Mouse (Mus musculus): ENCODE measurements at regions not wholly inside any gene's neighbourhood (a gene's known extent, or its start where the extent isn't known, plus 50 kb on each side); places are given as distances from the start of the nearest gene placed in this dataset.

DNA sequence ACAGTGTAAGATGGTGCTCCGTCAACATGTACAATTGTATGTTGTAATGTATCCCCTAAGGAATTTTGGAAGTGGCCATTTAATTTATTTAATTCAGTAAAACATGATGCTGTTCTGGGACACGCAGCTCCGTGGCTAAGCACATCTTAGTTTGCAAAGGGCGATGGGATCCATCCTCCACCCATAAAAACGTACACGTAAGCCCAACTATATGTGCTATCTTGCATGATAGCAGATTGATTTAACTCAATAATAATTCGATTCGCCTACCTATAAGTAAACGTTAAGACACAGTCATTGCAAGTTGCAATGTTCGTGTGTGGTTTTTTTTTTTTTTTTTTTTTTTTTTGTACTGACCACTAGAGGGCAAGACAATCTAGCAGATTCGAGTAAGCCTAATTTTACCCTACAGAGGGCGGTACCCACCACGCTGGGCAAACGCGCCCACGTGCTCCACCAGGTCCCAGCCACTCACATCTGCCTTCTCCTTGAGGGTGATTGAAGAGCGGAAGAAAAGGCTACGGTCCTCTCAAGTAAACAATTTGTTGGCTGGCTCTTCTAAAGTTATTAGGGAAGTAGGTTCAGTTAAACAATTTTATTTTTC is 240.8 kb upstream of the Lrig3 start:
- peak; percentile 20 to 21 for DNase-seq (ENCODE audit: low spot score in 2 of 2)

GRCm38 (mm10) chr10:125725681-125726139 is 240.3 kb upstream of the Lrig3 start:
- DNase-seq (ENCODE audit: low spot score in 2 of 2), result no peak

DNA sequence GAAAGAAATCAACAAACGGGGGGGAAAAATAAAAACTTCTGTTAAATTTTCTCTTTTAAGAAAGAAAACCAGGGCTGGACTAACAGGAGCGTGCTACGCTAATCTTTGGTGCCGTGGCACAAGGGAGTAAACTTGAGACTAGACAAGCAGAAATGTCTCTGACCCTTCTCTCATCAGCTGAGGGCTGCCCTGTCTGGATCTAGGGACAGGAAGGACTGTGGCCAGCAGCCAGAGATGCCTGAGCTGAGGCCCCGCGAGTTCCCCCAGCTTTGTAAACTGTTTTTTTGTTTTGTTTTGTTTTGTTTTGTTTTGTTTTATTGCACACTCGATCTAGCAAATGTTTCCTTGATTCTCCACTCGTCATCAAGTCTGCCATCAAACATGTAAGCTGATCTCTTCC is 239.4 kb upstream of the Lrig3 start:
- DNase-seq (ENCODE audit: low spot score in 2 of 2), result no peak

- DNase-seq (ENCODE audit: low spot score in 2 of 2), result no peak
These were observed 230.0 kb upstream of the Lrig3 start for GRCm38 (mm10) chr10:125735744-125736494.

DNA sequence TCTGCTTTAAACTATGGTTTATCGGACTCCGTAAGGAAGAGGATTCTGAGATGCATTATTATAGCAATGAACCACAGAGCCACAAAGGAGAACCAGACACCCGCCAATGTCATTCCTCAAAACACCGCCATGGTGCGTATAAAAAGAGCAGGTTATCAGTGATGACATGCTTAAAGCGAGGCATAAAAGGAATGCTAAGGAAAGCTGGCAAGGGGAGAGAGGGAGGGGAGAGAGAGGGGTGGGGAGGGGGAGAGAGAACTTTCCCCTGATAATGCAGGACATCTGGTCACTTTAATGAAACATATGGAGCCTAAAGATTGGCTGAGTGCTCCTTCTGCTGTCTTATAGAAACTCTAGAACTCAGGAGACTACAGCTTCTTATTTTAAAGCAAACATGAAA is 222.8 kb upstream of the Lrig3 start:
- DNase-seq (ENCODE audit: low spot score in 2 of 2), result no peak

- DNase-seq (ENCODE audit: low spot score in 2 of 2), result no peak
These were observed 216.9 kb upstream of the Lrig3 start for GRCm38 (mm10) chr10:125749031-125749585.

- DNase-seq (ENCODE audit: low spot score in 2 of 2), result no peak
These were observed 213.3 kb upstream of the Lrig3 start for GRCm38 (mm10) chr10:125752506-125753218.

- no peak for DNase-seq (ENCODE audit: low spot score in 2 of 2)
These were observed 206.8 kb upstream of the Lrig3 start for GRCm38 (mm10) chr10:125759171-125759570.

- DNase-seq (ENCODE audit: low spot score in 2 of 2), result no peak
These were observed 203.4 kb upstream of the Lrig3 start for GRCm38 (mm10) chr10:125762367-125763068.

- peak in 1 of 2 experiments; percentile 5 for DNase-seq (ENCODE audit: low spot score in 2 of 2)
These were observed 201.4 kb upstream of the Lrig3 start for GRCm38 (mm10) chr10:125764402-125765102.

DNA sequence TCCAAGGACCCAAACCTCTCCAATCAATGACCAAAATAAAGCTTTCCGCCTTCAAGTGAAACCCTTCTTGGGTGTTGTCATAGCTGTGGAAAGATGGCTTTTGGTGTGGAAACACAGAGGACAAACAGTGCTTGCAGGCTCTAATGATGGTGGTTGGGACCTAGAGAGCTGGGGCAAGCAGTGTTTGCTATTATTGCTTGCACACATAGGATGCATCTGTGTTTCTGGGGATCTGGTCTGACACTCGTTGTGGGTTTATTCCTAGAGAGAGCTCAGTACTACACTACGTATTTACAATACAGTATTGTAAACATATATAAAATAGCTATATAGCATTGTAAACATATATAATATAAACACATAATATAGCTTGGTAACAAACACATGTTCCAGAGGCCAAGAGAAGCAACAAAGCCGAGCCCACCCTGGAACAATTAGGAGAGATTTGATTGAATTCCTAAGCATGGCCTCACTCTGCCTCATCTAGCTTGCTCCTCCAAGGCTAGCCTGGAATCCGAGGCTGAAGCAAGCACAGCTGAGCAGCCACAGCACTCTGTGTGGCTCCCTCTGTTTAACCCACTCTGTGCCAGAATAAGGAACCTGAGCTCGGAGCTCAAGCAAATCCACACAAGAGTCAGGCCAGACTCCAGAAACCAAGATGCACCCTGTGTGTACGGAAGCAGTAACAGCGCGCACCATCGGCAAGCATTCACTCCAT is 200.7 kb upstream of the Lrig3 start:
- DNase-seq (ENCODE audit: low spot score in 2 of 2), result no peak

GRCm38 (mm10) chr10:125768281-125768680 is 197.7 kb upstream of the Lrig3 start:
- DNase-seq (ENCODE audit: low spot score in 2 of 2), result no peak

DNA sequence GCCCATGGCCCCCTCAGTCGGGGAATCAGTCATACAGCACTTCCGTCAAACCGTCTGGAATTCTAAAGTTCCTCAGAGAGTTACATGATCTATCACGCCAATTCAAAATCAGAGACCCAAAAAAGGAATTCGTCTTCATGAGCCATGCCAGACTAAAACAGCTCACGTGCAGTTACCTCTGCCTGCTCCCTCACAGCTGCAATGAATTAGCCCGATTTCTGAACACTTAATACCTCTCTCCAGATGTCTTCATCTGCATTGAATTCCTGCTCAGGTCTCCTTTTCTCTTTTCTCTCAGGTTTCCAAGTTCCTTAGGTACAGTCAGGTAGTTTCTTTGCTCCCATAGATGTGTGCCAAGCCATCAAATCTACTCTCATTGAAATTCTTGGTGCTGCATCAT is 192.4 kb upstream of the Lrig3 start:
- no peak for DNase-seq (ENCODE audit: low spot score in 2 of 2)

- DNase-seq (ENCODE audit: low spot score in 2 of 2), result no peak
These were observed 183.5 kb upstream of the Lrig3 start for GRCm38 (mm10) chr10:125782486-125782885.

DNA sequence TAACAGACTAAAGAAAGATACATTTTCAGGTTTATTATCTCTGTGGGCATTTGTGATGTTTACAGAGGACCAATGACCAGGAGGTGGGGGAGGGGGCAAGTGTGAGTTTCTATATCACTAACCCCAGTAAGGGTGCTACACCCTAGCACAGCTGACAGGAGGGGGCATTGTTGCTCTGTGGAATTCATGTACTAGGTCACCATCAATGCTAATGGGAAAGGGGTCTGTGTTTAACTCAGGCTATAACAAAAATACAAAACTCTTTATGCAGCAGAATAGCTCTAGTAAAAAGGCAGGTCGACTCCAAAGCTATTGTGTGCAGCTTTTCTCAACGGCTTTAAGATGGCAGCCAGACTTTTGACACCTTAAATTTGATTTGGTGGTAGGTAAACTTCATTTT is 181.1 kb upstream of the Lrig3 start:
- DNase-seq (ENCODE audit: low spot score in 2 of 2), result no peak

- DNase-seq (ENCODE audit: low spot score in 2 of 2), result no peak
These were observed 180.3 kb upstream of the Lrig3 start for GRCm38 (mm10) chr10:125785448-125786196.

DNA sequence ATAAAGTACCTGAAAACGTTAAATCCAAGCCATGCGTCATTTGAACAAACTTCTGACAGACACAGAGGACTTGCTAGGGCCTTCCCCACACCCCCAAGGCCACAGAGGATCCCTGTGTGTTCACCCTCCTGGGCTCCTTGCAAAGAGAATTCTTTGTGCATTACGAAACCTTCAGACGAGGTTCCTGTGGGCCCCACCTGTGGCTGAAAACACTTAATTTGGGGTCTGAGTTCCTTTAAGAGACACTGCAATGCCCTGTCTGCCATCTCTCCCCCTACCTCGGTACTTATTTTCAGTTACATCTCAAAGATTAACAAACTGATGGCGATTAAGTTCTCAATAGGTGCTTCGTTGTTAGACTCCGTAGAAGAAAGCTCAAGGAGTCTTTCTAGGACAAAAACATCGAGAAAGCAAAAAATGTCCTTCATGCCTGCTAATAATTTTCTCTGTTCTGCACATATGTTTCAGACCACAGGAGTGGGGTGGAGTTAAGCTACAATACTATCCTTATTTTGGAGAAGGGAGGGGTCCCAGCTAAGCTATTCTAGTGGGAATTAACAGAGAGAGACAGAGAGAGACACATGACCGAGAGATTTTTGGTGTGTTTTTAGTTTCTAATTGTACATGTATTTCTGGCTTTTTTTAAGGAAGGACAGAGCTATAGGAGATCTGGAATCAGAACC is 179.6 kb upstream of the Lrig3 start:
- no peak for DNase-seq (ENCODE audit: low spot score in 2 of 2)

GRCm38 (mm10) chr10:125786880-125787337 is 179.1 kb upstream of the Lrig3 start:
- no peak for DNase-seq (ENCODE audit: low spot score in 2 of 2)

Measured in adrenal gland, adult 18-20 months (tissue).